Mouse (Mus musculus) forebrain, embryonic 11.5 days (tissue): Measurements from ENCODE around the gene Trpc4ap. TPM values are rescaled to one million over a fixed set of nuclear protein-coding genes. Genes with fewer than 3 reads are reported as not detected.

ENCODE experiments used
- microRNA counts: library from miRNA; unstranded; fragments of <30 nt; microRNA quantifications from one replicate; lab custom pipeline; 2015
- microRNA-seq: library from miRNA; unstranded; fragments of <30 nt; microRNA quantifications from one replicate; pipeline ENCODE4, GENCODE M21; 2016; ENCODE audit not compliant: insufficient number of aligned reads
- polyA plus RNA-seq: library from polyadenylated mRNA; unstranded; fragments of >200 nt; fragmentation: Nextera tagmentation; extraction: Ambion mirVana; gene quantifications from 2 replicates; pipeline ENCODE4 v1.2.1, GENCODE M21; 2014

The Trpc4ap gene
- polyA plus RNA-seq, 1 experiment from 2014 or later, result 141 TPM

MicroRNAs encoded within 50 kb of the gene (microRNA counts, 519-probe panel; counts per million panel counts)
- microRNA mmu-miR-499 (lab: Ali Mortazavi, UCI), result 31.2 counts per million

Small RNAs within 50 kb of the gene (microRNA-seq; reads per million reads assigned to microRNA genes)
- gene Mir499, result 16.0 reads per million, percentile 10 among the genes with 10 or more reads in this experiment

Other genes starting within 250 kb of the Trpc4ap start
- gene Ncoa6, start 218.5 kb downstream of the Trpc4ap start, polyA plus RNA-seq, result 34.3 and 35.6 TPM in 2 replicates
- 20.6 and 22.9 TPM in 2 replicates for gene Acss2, start 174.4 kb downstream of the Trpc4ap start, polyA plus RNA-seq
- 10.6 and 11.3 TPM in 2 replicates for gene Ggt7, start 174.1 kb downstream of the Trpc4ap start, polyA plus RNA-seq
- gene Gss, start 99.6 kb downstream of the Trpc4ap start, polyA plus RNA-seq, result 18.1 and 22.3 TPM in 2 replicates
- 0.27 and 0.31 TPM in 2 replicates for gene Myh7b, start 81.2 kb downstream of the Trpc4ap start, polyA plus RNA-seq
- gene Edem2, start 37.1 kb upstream of the Trpc4ap start, polyA plus RNA-seq, result 31.8 and 33.2 TPM in 2 replicates
- gene Gm17581, start 43.5 kb upstream of the Trpc4ap start, polyA plus RNA-seq, result not detected in 2 replicates
- 0.96 and 1.1 TPM in 2 replicates for gene Procr, start 58.7 kb upstream of the Trpc4ap start, polyA plus RNA-seq
- gene Mmp24, start 83.0 kb upstream of the Trpc4ap start, polyA plus RNA-seq, result 1.0 and 2.0 TPM in 2 replicates
- gene BC029722, start 127.0 kb upstream of the Trpc4ap start, polyA plus RNA-seq, result 6.9 and 8.0 TPM in 2 replicates
- gene Eif6, start 134.5 kb upstream of the Trpc4ap start, polyA plus RNA-seq, result 164 and 198 TPM in 2 replicates
- gene Fam83c, start 142.5 kb upstream of the Trpc4ap start, polyA plus RNA-seq, result 0.23 and 0.39 TPM in 2 replicates
- gene Uqcc1, start 237.9 kb upstream of the Trpc4ap start, polyA plus RNA-seq, result 70.0 and 78.0 TPM in 2 replicates
- not detected in 2 replicates for gene Gm15557, start 248.3 kb upstream of the Trpc4ap start, polyA plus RNA-seq